Mouse (Mus musculus) brain, embryonic 14.5 days (tissue): ENCODE measurements at regions not wholly inside any gene's neighbourhood (a gene's known extent, or its start where the extent isn't known, plus 50 kb on each side); places are given as distances from the start of the nearest gene placed in this dataset.

ENCODE experiments used
- CTCF ChIP-seq: fragments of 200-500 bp; IDR thresholded peaks from 2 replicates; pipeline ENCODE4 v1.5.1; 2012; ENCODE audit warnings: inconsistent platforms, mild to moderate bottlenecking, moderate library complexity, borderline replicate concordance; ENCODE audit not compliant: insufficient read depth, insufficient read length; ENCODE audit errors: extremely low read depth
- POLR2A ChIP-seq: fragments of 200-500 bp; IDR thresholded peaks from 2 replicates; pipeline ENCODE4 v1.6.1; 2012; ENCODE audit warnings: mild to moderate bottlenecking, inconsistent platforms, borderline replicate concordance; ENCODE audit not compliant: poor library complexity, insufficient read depth, insufficient read length, severe bottlenecking; ENCODE audit errors: extremely low read depth

DNA sequence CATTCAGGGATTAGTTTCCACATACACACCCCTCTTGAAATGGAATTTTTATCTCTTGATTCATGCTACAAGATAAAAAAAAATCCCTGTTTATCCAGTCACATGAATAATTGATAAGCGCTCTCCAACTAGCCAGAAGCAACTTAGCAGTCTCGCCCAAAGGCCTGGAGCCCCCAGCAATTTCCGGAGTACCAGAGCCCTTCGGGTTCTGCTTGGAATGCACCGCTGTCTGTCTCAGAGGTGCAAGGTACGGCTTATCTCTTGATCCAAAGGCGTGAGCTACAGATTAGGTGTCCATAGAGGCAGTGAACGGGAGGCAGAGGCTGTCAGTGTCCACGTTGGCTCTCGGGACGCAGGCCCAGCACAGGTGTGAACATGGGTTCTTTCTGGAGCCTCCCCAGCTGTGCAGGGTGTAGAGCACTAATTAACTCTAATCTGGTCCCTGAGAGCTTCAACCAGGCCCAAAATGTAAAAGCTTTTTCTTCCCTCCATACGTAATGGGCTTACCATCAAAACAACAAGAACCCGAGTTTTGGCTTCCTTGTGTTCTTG, 116.9 kb downstream of the Vapb start:
- TF ChIP-seq CTCF: no peak
- TF ChIP-seq POLR2A: no peak
